Mouse (Mus musculus) embryonic fibroblast, embryonic 13.5 days (primary cell): Measurements from ENCODE around the gene Aunip.

Source experiments
- CTCF ChIP-seq: IDR thresholded peaks from 2 replicates; pipeline ENCODE4 v1.5.1; 2011; ENCODE audit warnings: mild to moderate bottlenecking, control low read depth, low read length, moderate library complexity, borderline replicate concordance; ENCODE audit not compliant: insufficient read depth
- POLR2A ChIP-seq: IDR thresholded peaks from 2 replicates; pipeline ENCODE4 v1.6.1; 2011; ENCODE audit warnings: low read depth, mild to moderate bottlenecking, control low read depth, low read length, moderate library complexity

DNA sequence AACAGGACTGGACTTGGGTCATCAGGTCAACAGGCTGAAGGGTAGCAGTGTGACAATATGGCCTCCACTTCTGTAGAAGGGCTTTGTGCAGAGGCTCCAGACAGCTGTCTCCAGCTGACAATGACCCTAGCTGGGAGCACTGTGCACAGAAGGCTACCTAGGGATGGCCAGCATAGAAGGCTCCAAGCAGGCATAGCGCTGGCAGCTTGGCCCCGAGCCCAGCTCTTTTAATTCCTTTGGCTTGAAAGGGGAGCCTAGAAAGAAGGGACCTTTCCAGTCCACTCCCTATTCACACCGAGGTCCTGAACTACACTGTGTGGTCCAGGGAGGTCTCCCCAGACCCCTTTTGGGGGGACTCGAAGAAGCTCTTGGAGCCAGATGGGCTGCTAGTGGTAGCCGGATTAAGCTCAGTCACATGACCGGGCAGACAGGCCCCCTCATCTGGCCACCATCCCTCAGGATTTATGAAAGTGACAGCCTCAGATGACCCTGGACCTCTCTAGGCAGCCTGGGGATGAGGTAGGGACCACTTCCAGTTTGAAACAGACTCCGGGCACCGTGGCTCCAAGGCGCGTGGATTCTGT, 28.3 kb downstream of the Aunip start:
- TF ChIP-seq CTCF (no peak), POLR2A (no peak)
